ENCODE assay signal across 18 mouse cellular contexts in genomic region chr13:74719002-74719401, GRCm38 (mm10).
"Had no signal": no experiment of that assay in that cellular context is flagged by ENCODE, and none has a peak within 500 bp of the region (broad histone marks: within the 10 kb centered on the region; RNA-seq: fewer than 3 reads in every experiment).

No protein-coding gene starts in this region.

- H3K27me3 ChIP-seq: limb, embryonic 15.5 days; liver, embryonic 15.5 days; neural tube, embryonic 13.5 days; neural tube, embryonic 15.5 days had no signal

- H3K9ac ChIP-seq: limb, embryonic 15.5 days; liver, embryonic 15.5 days; lung, embryonic 14.5 days; neural tube, embryonic 13.5 days; neural tube, embryonic 15.5 days had no signal

- H3K36me3 ChIP-seq: neural tube, embryonic 15.5 days had no signal

- H3K4me2 ChIP-seq: limb, embryonic 15.5 days; liver, embryonic 15.5 days; lung, embryonic 14.5 days; midbrain, embryonic 11.5 days; neural tube, embryonic 13.5 days; neural tube, embryonic 15.5 days had no signal

- H3K9me3 ChIP-seq: limb, embryonic 15.5 days; liver, embryonic 15.5 days; neural tube, embryonic 13.5 days; neural tube, embryonic 15.5 days had no signal

- H3K4me3 ChIP-seq: limb, embryonic 15.5 days; liver, embryonic 15.5 days; myocyte; neural tube, embryonic 13.5 days; neural tube, embryonic 15.5 days had no signal

- DNase-seq: lung, adult 18-20 months; lung, embryonic 14.5 days; lung, postnatal 10 days; lung, postnatal 4 days; midbrain, embryonic 14.5 days; right cerebral cortex, postnatal 25 days; right cerebral cortex, postnatal 4 days; spleen, adult 18-20 months; thymus, adult 18-20 months; thymus, postnatal 14 days; thymus, postnatal 36 days had no signal

- H3K4me1 ChIP-seq: limb, embryonic 15.5 days; liver, embryonic 15.5 days; neural tube, embryonic 13.5 days; neural tube, embryonic 15.5 days had no signal

- H3K27ac ChIP-seq: limb, embryonic 15.5 days; liver, embryonic 15.5 days; neural tube, embryonic 13.5 days; neural tube, embryonic 15.5 days had no signal

- ATAC-seq: midbrain, embryonic 16.5 days had no signal
